Mouse (Mus musculus): ENCODE data around the gene Atg4c. TPM values are rescaled to one million over a fixed set of nuclear protein-coding genes. Genes with fewer than 3 reads are reported as not detected.

Atg4c gene
- total and polyA plus RNA-seq, 3 experiments, result 1.8 to 6.7 (median 6.3) TPM

GRCm38 (mm10) chr4:99192640-99193039 lies 1.1 kb upstream of the Atg4c start:
- DNase-seq, result no peak
- TF ChIP-seq POLR2A (IDR thresholded peaks at IDR 0.05; ENCODE audit: insufficient read depth, low read depth, low read length) (no peak), CTCF (IDR thresholded peaks at IDR 0.05) (no peak), EP300 (IDR thresholded peaks at IDR 0.05; ENCODE audit: insufficient read depth, low read depth, low read length) (no peak)
- Histone ChIP-seq H3K79me2 (replicated peaks; ENCODE audit: control insufficient read depth, insufficient read depth, low read length) (no peaks in the 10 kb centered on the region), H3K27me3 (ENCODE audit: control insufficient read depth, insufficient read depth, low read length) (no peaks in the 10 kb centered on the region), H3K4me3 (no peak overlapping the region), H3K4me1 (ENCODE audit: control insufficient read depth, insufficient read depth, low read length) (no peaks in the 10 kb centered on the region), H3K27ac (no peak overlapping the region), H3K9ac (ENCODE audit: low read depth, low read length) (no peak overlapping the region), H3K36me3 (ENCODE audit: control insufficient read depth, insufficient read depth, low read length) (no peaks in the 10 kb centered on the region)
- intact Hi-C loops (cut with DNase I), result no loop called here
- WGBS, result 71% methylated on average over 1 of the region's 1 CpGs

GRCm38 (mm10) chr4:99193214-99193613 lies 520 bp upstream of the Atg4c start:
- Histone ChIP-seq H3K79me2 (replicated peaks; ENCODE audit: control insufficient read depth, insufficient read depth, low read length) (no peaks in the 10 kb centered on the region), H3K4me3 (peak overlapping the region; percentile 55), H3K36me3 (ENCODE audit: control insufficient read depth, insufficient read depth, low read length) (no peaks in the 10 kb centered on the region), H3K27ac (peak overlapping the region; percentile 98), H3K9ac (ENCODE audit: low read depth, low read length) (no peak overlapping the region), H3K27me3 (ENCODE audit: control insufficient read depth, insufficient read depth, low read length) (no peaks in the 10 kb centered on the region), H3K4me1 (ENCODE audit: control insufficient read depth, insufficient read depth, low read length) (no peaks in the 10 kb centered on the region)
- DNase-seq, result no peak
- 37% methylated on average over 6 of the region's 6 CpGs for WGBS
- intact Hi-C loops (cut with DNase I), result no loop called here
- no peak for TF ChIP-seq EP300 (IDR thresholded peaks at IDR 0.05; ENCODE audit: insufficient read depth, low read depth, low read length)
- TF ChIP-seq CTCF (IDR thresholded peaks at IDR 0.05), result no peak
- TF ChIP-seq POLR2A (IDR thresholded peaks at IDR 0.05; ENCODE audit: insufficient read depth, low read depth, low read length), result no peak

GRCm38 (mm10) chr4:99194826-99195225 lies 1.1 kb downstream of the Atg4c start:
- Histone ChIP-seq H3K4me1 (ENCODE audit: control insufficient read depth, insufficient read depth, low read length) (peaks cover 1% of the 10 kb centered on the region), H3K27ac (no peak overlapping the region; the same call in 1 of the 2 replicates), H3K36me3 (ENCODE audit: control insufficient read depth, insufficient read depth, low read length) (no peaks in the 10 kb centered on the region), H3K9ac (ENCODE audit: low read depth, low read length) (peak overlapping the region; percentile 91), H3K4me3 (peak overlapping the region; percentile 55), H3K27me3 (ENCODE audit: control insufficient read depth, insufficient read depth, low read length) (no peaks in the 10 kb centered on the region), H3K79me2 (replicated peaks; ENCODE audit: control insufficient read depth, insufficient read depth, low read length) (no peaks in the 10 kb centered on the region; the same call in 1 of the 2 replicates)
- TF ChIP-seq POLR2A (IDR thresholded peaks at IDR 0.05; ENCODE audit: insufficient read depth, low read depth, low read length), result no peak
- no peak for TF ChIP-seq CTCF (IDR thresholded peaks at IDR 0.05)
- no peak for TF ChIP-seq EP300 (IDR thresholded peaks at IDR 0.05; ENCODE audit: insufficient read depth, low read depth, low read length)
- no peak for DNase-seq
- WGBS, result 22% methylated on average over 5 of the region's 5 CpGs
- intact Hi-C loops (cut with DNase I), result loop anchor here (2.0 kb wide), 1 partner anchor 272 kb away; the partner anchor contains the start of gene Usp1

GRCm38 (mm10) chr4:99198721-99199120 lies 5.0 kb downstream of the Atg4c start:
- H3K36me3 ChIP-seq (ENCODE audit: control insufficient read depth, insufficient read depth, low read length), result no peaks in the 10 kb centered on the region
- no peak overlapping the region for H3K27ac ChIP-seq
- intact Hi-C loops (cut with DNase I), result no loop called here
- H3K4me3 ChIP-seq, result no peak overlapping the region
- H3K79me2 ChIP-seq (replicated peaks; ENCODE audit: control insufficient read depth, insufficient read depth, low read length), result no peaks in the 10 kb centered on the region; the same call in 1 of the 2 replicates
- H3K4me1 ChIP-seq (ENCODE audit: control insufficient read depth, insufficient read depth, low read length), result peaks cover 1% of the 10 kb centered on the region
- no peak overlapping the region for H3K9ac ChIP-seq (ENCODE audit: low read depth, low read length)
- no peak for DNase-seq
- TF ChIP-seq CTCF (IDR thresholded peaks at IDR 0.05), result no peak
- H3K27me3 ChIP-seq (ENCODE audit: control insufficient read depth, insufficient read depth, low read length), result no peaks in the 10 kb centered on the region

GRCm38 (mm10) chr4:99199757-99200251 lies 6.1 kb downstream of the Atg4c start:
- Histone ChIP-seq H3K27ac (no peak overlapping the region), H3K27me3 (ENCODE audit: control insufficient read depth, insufficient read depth, low read length) (no peaks in the 10 kb centered on the region), H3K36me3 (ENCODE audit: control insufficient read depth, insufficient read depth, low read length) (no peaks in the 10 kb centered on the region), H3K79me2 (replicated peaks; ENCODE audit: control insufficient read depth, insufficient read depth, low read length) (no peaks in the 10 kb centered on the region; the same call in 1 of the 2 replicates), H3K9ac (ENCODE audit: low read depth, low read length) (no peak overlapping the region), H3K4me3 (0 out of 2 replicates have a peak overlapping the region, but pooled peaks have one; percentile 8), H3K4me1 (ENCODE audit: control insufficient read depth, insufficient read depth, low read length) (peaks cover 1% of the 10 kb centered on the region)
- TF ChIP-seq EP300 (IDR thresholded peaks at IDR 0.05; ENCODE audit: insufficient read depth, low read depth, low read length) (no peak), POLR2A (IDR thresholded peaks at IDR 0.05; ENCODE audit: insufficient read depth, low read depth, low read length) (no peak), CTCF (IDR thresholded peaks at IDR 0.05) (no peak)
- whole genome bisulfite sequencing, result 40% methylated on average over 13 of the region's 13 CpGs
- DNase-seq, result peak in 1 of 2 experiments; percentile 26
- intact Hi-C loops (cut with DNase I), result no loop called here

GRCm38 (mm10) chr4:99200383-99201136 lies 6.8 kb downstream of the Atg4c start:
- H3K27ac ChIP-seq, result no peak overlapping the region
- intact Hi-C loops (cut with DNase I), result no loop called here
- H3K79me2 ChIP-seq (replicated peaks; ENCODE audit: control insufficient read depth, insufficient read depth, low read length), result no peaks in the 10 kb centered on the region; the same call in 1 of the 2 replicates
- H3K4me3 ChIP-seq, result no peak overlapping the region
- 89% methylated on average over 7 of the region's 7 CpGs for WGBS
- no peak overlapping the region for H3K9ac ChIP-seq (ENCODE audit: low read depth, low read length)
- no peak for TF ChIP-seq CTCF (IDR thresholded peaks at IDR 0.05)
- no peak for TF ChIP-seq EP300 (IDR thresholded peaks at IDR 0.05; ENCODE audit: insufficient read depth, low read depth, low read length)
- TF ChIP-seq POLR2A (IDR thresholded peaks at IDR 0.05; ENCODE audit: insufficient read depth, low read depth, low read length), result no peak
- no peaks in the 10 kb centered on the region for H3K27me3 ChIP-seq (ENCODE audit: control insufficient read depth, insufficient read depth, low read length)
- peaks cover 1% of the 10 kb centered on the region for H3K4me1 ChIP-seq (ENCODE audit: control insufficient read depth, insufficient read depth, low read length)
- H3K36me3 ChIP-seq (ENCODE audit: control insufficient read depth, insufficient read depth, low read length), result no peaks in the 10 kb centered on the region
- no peak for DNase-seq
